Mouse (Mus musculus): ENCODE measurements at regions not wholly inside any gene's neighbourhood (a gene's known extent, or its start where the extent isn't known, plus 50 kb on each side); places are given as distances from the start of the nearest gene placed in this dataset.
"Not testable (repeated sequence)": the region's sequence is repeated elsewhere in the genome, so short reads cannot be mapped to it uniquely, and the experiment has no call there.

DNA sequence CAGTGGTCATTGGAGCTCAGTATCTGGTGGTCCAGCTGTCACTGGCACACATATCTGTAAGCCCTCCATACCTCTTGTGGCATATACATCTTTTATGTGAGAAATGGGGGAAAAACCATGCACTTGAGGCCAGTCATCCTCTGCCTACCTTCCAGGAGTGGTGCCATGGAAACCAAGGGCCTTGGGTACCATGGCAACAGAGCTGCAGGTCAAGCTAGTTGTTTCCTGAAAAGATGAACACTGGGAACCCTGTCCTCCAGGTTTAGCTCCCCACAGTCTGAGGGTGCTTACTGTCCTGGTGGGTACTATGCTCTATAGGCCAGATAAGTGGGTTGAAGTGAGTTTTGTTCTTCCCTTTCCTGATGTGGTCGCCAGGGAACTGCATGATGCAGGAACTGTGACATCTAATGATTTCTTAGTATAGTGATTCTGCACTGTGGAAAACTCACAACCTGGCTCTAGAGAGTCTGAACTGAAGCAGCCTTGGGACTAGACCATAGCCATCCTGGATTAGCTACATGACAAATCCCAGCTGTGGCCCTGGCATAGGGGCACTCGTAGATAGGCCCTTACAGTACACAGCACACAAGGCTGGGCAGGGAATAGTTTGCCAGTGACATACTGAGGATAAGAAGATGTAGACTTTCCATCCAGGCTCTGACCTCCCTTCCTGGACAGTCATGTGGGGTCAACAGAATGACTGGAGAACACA is 308.7 kb upstream of the Shh start:
- in situ Hi-C loops (cut with MboI, MseI): no loop called here

DNA sequence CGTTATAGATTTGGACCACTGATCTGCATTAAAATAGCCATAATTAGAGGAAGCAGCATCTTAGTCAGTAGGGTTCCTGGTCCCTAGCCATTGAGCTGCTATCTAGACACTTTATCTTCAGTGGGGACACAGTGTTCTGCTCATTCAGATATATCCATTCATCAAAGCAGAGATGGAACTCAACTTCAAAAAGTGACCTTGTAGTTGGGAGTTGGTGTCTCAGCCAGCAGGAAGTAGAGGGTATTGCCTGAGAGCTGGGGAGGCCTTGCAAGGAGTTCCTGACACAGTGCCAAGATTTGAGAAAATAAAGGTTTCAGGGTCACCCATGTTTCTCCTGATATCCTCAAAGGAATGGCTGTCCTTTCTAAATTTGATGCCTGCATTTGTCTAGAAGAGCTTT is 304.7 kb upstream of the Shh start:
- in situ Hi-C loops (cut with MboI, MseI): no loop called here

DNA sequence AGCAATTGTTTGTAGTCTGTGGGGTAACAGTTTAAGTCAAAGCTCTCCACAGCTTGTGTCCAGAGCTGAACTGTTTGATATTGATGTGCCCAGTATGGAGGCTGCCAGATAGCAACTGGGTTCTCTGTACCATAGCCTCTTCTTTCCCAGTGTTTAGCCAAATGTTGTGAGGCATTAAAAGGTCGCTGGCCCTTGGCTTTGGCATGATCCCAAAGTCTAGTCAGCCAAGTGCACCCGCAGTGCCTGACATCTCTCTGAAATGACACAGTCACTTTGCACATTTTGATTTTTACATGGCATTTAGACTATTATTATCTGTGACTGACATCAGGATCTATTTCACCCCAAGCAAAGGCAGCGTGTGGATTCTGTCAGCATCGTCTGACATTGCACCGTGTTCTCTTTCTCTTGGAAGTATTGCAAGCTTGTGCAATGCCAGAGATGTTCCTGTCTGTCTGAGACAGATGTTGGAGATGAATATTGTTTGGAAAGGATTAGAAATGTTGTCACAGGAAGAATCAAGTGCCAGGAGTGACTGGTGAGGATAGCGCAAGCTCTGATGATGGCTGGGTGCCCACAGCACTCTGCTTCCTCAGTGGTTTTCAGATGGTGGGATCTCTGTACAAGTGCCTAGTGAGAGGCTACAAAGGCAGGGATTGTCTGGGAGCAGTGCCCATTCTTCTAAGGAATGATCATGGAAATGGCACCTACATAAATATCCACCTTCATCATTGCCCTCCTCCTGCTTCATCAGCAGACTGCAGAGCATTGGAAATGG is 289.3 kb upstream of the Shh start:
- in situ Hi-C loops (cut with MboI, MseI): no loop called here

DNA sequence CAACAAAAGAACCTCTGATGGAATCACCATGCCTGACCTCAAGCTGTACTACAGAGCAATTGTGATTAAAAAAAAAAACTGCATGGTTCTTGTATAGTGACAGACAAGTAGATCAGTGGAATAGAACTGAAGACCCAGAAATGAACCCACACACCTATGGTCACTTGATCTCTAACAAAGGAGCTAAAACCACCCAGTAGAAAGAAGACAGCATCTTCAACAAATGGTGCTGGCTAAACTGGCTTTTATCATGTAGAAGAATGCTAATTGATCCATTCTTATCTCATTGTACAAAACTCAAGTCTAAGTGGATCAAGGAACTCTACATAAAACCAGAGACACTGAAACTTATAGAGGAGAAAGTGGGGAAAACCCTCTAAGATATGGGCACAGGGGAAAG is 284.8 kb upstream of the Shh start:
- in situ Hi-C loops (cut with MboI, MseI): not testable (repeated sequence)

DNA sequence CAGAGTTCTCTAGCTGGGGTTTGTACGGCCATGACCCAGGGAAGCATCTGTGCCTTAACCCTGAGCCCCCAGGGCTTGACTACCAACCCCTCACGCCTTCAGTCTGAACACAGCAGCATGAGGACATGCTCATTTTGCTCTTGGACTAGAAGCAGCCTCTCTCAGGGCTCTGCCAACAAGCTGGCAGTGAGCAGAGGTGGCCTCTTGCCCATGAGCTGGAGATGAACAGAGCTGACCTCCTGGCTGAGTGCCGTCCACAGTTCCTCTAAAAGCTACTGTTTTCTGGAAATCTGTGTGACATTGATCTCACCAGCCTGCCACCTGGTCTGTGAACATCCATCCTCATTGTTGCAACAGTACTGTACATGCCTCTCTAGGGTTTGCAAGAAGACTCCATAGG is 267.7 kb upstream of the Shh start:
- in situ Hi-C loops (cut with MboI, MseI): no loop called here

DNA sequence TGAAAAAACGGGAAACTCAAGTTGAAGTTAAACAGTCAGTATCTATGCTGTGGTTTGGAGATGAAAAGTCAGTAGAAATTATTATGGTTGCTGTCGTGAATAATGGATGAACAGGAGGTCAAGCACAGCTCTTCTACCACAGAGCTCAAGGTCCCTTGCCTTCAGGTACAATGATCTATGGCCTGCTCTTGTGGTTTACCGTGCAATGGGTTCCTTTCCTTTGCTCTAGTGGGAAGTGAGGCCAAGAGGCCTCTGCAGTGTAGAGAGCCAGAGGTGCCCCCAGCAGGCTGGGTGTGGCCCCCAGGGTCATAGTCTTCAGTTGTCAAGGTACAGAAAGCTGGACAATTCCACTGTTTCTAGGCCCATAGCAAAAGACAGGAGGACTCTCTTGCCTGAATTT is 255.0 kb upstream of the Shh start:
- in situ Hi-C loops (cut with MboI, MseI): no loop called here

DNA sequence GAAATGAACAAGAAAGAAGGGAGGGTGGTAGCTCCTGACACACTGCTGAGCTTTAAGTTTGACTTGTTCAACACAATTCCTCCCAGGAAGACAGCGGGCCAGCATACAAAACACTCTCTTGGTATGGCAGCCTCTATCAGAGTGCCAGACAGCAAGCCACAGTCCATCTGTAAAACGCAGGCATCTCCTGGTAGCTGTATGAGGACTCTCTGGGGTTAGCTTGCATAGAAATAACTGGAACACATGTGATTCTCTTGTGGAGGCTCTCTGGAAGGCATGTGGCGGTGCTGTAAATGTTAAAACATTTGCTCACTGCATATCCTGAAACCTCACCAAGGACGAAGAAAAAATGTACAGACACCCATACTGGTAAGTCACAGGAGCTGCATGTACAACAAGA is 247.9 kb upstream of the Shh start:
- in situ Hi-C loops (cut with MboI, MseI): loop anchor here (10.0 kb wide), 1 partner anchor 460 kb away; no protein-coding TSS in a partner anchor

DNA sequence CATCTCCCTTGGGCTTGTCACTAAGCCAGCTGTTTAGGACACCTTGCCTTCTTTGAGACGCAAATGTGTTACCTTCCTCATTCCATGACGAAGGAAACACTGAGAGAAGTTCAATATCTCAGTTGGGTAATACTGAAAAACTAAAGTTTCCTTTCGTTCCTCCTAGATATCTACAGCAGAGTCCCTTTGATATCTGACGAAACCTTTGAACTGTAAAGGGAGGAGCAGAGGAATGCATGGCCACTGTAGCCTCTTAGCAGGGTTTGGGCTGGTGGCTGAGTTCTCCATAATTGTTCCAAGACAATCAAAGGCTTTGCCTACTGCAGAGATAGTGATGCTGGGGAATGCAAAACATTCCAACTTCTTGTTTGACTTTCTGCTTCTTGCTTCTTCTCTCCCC is 243.5 kb upstream of the Shh start:
- in situ Hi-C loops (cut with MboI, MseI): loop anchor here (10.0 kb wide), 1 partner anchor 456 kb away; no protein-coding TSS in a partner anchor

DNA sequence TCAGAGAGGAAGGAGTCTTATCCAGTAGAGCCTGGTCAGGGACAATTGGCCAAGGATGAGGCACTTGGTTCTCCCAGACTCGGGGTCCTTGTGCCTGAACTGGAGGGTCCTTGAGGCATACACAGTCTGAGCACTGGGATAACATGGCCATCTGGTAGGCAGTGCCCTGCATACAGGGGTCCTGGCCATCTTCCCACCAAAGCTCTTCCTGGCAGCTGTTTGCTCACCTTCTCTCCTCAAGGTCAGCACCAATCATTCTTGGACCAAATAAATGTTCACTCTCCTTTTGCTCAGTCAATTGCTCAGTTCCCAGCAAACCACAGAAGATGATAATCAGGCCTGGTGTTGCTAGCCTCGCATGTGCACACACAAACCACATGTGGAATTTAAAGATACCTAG is 242.6 kb upstream of the Shh start:
- in situ Hi-C loops (cut with MboI, MseI): loop anchor here (10.0 kb wide), 1 partner anchor 455 kb away; no protein-coding TSS in a partner anchor

DNA sequence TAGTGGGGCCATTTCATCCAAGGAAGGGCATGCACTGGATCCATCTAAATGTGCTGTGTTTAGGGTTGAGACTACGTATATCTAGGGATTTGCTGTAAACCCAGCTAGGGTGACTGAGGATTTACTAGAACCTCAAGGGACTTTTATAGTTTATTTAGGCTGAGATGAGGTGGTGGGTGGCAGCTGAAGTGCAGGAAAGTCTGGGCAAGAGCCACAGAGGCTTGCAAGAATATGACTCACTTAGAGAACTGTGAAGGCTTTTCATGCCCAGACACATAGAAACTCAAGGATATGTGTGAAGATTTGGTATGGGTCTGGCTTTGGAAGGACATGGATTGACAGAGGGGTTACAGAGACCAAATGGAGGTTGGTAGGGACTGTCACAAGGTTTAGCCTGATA is 237.3 kb upstream of the Shh start:
- in situ Hi-C loops (cut with MboI, MseI): no loop called here

DNA sequence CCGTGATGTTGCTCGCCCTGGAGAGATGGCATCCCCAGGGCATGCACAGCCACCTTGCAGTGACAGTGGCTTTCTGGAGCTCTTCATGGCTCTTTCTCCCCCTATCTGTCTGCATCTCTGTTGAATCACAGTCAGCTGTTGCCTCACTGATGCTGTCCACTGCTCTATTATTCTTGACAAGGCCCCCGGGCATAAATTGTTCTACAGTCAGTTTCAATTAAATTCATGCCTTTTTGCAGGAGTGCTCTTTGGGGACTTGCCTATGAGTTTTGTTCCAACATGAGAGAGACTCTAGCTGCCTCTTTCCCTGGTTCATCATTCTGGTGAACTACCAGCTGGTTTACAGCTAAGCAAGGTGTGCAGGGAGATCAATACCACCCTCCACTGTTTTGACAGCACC is 229.9 kb upstream of the Shh start:
- in situ Hi-C loops (cut with MboI, MseI): no loop called here

DNA sequence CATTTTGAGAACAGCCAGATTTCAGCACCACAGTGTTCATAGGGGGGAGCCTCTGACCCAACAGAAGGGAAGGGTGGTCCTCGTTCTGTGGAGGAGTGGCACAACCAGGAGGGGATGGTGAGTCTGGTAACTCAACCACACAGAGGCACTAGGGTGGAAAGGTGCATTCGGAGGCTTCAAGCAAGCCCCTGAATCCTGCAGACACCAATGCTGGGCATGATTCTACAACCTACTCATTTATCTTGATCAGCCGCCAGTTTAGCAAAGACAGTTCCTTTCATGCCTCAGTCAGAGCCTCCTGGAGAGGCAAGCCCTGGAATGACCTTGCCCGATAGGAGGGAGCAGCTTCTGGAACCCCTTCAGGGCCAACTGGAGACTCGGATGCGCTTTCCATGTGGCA is 223.1 kb upstream of the Shh start:
- in situ Hi-C loops (cut with MboI, MseI): no loop called here

DNA sequence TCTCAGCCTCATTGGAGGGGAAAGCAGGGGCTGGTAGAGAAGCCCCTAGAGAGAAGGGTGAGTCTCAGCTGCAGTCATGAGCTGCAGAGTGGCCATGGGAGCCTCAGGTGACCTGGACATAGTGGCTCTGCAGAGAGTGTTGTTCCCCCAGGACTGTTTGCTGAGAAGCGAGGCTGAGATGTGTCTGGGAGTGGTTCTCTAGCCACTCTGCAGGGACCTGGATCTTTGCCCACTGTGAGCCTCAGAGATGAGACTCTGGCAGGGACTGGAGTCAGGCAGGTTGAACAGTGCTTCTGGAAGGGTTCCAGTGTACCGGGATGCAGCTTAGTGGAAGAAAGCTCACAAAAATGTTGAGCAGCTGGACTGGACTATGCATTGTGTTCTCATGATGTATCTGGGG is 222.6 kb upstream of the Shh start:
- in situ Hi-C loops (cut with MboI, MseI): loop anchor here (10.0 kb wide), 2 partner anchors 465 to 1365 kb away; no protein-coding TSS in a partner anchor

DNA sequence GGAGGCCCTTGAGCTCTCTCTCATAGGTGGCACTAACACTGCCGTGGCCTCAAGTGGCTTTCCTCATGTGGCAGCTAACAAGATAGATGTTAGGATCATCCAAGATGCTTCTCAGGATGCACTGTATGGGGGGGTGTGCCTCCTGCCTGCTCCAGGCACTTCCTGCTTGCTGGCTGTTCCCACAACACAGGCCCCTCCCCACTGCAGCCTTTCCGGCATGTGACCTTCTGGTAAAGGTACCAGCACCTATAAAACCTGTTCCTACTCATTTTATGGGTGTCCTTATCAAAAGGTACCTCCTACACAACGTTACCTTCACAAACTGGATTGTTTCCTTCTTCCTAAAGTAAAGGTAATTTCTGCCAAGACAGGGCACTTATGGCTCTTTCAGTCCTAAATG is 222.1 kb upstream of the Shh start:
- in situ Hi-C loops (cut with MboI, MseI): loop anchor here (10.0 kb wide), 2 partner anchors 466 to 1364 kb away; no protein-coding TSS in a partner anchor

DNA sequence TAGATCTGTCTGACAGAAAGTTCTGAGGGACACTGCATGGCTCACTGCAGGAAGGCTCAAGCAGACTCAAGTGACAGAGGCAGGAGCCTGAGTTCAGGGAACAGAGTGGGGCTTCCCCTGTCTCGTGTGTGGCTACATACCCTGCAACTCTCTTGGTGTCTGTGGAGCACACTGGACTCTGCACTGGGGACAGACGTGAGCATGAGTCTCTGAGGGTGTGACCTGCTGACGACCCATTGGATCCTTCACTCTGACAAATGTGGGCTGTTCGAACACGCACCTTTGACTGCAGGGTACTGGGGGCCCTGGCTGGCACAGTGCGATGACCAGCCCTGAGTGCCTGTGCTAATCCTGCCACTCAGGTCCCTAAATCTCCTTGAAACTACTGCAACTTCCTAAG is 215.8 kb upstream of the Shh start:
- in situ Hi-C loops (cut with MboI, MseI): loop anchor here (10.0 kb wide), 2 partner anchors 472 to 1358 kb away; no protein-coding TSS in a partner anchor

DNA sequence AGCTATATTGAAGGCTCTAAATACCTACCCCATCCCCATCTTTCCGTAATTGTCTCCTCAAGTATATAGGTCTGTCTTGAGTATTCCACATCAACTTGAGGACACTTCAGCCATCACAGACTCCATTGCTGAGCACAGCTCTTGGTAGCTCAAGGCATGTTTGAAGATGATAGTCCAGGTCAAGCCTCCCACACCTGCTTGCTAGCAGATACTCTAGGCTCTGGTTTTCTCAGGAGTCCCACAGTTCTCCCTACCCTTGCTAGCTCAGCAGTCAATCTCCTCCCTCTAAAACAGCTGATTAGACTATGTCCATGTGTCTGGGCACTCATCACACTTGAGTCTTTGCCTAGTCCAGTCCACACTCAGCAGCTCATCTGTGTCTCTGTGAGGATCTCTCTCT is 213.3 kb upstream of the Shh start:
- in situ Hi-C loops (cut with MboI, MseI): loop anchor here (10.0 kb wide), 2 partner anchors 474 to 1356 kb away; no protein-coding TSS in a partner anchor

DNA sequence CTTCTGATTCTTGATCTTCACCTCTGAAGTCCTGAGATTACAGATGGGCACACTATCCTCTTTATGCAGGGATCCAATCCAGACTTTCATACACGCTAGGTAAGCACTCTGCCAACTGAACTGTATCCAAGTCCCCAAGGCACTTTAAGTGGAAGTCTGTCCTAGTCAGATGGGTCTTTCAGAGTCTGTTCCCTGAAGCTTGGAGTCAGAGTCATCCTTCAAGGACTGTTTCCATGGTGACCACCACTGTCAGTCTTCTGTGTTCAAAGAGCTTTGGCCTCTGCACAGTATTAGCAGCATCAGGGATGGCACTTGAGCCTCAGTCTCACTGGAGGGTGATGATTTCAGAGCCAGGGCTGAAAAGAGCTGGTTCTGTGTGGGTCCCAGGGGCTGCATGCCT is 212.7 kb upstream of the Shh start:
- in situ Hi-C loops (cut with MboI, MseI): loop anchor here (10.0 kb wide), 2 partner anchors 475 to 1355 kb away; no protein-coding TSS in a partner anchor

DNA sequence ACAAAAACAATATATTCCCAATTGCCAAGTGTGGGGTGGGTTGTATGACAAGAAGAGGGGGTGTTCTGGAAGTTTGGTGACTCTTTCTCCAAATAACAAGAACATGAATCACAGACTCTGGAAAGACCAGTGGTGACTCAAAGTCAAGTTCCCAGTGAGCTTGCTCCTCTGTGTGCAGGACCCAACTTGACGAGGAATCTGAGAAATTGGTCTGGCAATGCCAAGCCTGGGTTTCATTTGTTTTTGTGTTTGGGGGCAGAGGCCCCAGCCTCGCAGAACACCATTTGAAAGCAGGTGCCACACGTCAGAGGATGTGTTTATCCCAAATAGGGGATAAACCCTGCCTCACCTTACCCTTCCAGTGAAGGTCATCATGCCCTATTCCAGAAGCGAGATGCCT is 163.1 kb upstream of the Shh start:
- in situ Hi-C loops (cut with MboI, MseI): no loop called here

DNA sequence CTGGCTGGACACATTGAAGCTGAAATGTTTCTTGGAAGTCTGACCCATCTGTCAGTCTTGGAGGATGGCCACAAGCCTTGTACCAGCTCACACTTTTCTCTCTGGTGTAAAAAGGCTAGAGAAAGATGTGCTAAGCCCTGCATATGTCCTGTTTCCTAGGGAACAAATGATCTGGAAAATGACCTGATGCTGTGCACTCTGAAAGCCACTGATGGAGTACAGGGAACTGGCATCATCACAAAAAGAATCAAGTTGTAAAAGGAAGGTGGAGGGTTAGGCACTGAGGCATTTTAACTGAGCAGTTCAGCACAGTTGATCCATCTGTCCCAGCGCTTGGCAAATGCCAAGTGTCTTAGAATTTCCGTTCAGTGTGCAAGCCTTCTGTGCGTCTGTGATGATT is 144.8 kb upstream of the Shh start:
- in situ Hi-C loops (cut with MboI, MseI): loop anchor here (5.0 kb wide), 1 partner anchor 35 kb away; no protein-coding TSS in a partner anchor

DNA sequence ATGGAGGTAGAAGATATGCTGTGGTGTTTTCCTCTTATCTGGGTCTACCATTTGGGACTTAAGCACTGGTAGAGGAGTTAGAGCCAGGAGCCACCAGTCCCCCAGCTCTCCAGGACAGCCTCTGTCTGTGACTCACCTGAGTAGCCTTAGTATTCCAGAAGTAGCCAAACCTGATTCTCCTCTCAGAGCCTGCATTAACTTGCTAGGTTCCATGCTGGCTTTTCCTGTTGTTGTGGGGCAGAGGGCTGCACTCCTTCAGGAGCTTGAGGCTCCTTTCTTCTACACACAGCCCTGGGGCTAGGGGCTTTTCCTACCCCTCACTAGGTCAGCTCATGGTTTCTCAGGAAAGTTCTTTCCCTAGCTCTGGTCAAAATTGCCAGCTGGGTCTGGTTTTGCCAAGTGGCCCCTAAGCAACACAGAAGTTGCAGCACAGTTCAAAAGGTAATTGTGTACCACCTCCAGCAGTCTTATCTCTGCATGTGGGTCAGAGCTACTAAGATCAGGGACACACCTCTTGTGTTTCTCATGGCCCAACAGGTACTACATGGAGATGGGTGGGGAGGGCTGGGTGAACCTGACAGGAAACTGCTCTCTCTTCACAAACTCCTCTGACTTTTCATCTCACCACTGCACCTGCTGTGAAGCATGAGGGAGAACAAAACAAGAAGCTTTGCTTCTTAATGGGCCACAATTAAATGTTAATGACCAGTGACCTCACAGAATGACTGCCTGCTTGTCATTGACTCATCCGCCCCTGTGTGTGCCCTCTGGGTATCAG is 129.7 kb upstream of the Shh start:
- in situ Hi-C loops (cut with MboI, MseI): no loop called here

DNA sequence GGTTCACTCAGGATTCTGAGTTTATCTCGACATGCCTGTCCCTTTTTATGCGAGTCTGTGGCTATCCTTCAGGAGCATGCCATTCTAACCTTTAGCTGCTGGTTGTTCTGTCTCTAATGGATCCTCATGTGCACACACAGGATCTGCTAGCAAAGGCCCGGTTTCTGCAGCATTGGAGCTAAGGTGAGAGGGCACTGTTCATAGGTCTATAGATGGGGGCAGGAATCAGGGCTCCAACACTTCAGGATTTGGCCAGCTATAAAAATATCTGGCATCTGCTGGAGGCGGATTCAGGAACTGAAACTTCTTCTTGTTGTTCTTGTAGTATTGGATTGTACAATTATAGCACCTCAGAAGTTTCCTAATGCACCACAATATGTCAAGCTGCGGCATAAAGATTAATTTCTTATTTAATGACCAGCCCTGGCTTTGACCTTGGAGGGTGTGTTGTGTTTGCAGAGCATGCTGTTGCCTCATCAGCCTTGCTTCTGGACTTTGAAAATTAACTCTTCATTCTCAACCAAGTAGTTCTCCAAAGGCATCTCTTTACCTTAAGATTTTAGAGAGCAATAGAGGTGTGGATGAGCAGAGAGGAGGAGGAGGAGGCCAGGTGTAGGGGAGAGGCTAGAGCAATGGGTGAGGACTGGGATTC is 104.4 kb upstream of the Shh start:
- in situ Hi-C loops (cut with MboI, MseI): loop anchor here (10.0 kb wide), 1 partner anchor 1297 kb away; no protein-coding TSS in a partner anchor

All from T-helper 1 cell (primary cell).